Mouse (Mus musculus): ENCODE results near the gene Vmn1r213. TPM values are rescaled to one million over a fixed set of nuclear protein-coding genes. Genes with fewer than 3 reads are reported as not detected.
A peak's percentile ranks its signal among the peaks of the same experiment; 100 is the strongest.

The Vmn1r213 gene
- not detected for total RNA-seq (2021)

DNA sequence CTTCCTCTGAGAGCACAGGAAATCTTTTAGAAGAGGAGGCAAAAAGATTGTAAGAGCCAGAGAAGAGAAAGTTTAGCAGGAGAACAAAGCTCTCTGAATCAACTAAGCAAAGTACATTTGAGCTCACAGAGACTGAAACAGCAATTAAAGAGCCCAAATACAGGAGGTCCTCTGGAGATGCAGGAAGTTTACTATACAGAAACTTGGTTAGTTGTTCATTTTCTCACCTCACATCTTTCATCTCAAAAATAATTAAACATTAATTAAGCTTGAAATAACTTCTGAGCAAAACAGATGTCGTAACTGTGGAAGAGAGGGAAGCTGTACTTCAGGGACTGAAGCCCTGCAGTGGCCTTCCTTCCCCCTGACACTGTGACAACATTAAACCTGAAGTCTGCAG is at the start of gene Vmn1r213:
TSS of gene Vmn1r213 (plus strand) at position 301 of the 400 bp plus-strand sequence.
- DNase-seq (ENCODE audit: low spot score in 2 of 2): no peak
- intact Hi-C loops (cut with DNase I): no loop called here

DNA sequence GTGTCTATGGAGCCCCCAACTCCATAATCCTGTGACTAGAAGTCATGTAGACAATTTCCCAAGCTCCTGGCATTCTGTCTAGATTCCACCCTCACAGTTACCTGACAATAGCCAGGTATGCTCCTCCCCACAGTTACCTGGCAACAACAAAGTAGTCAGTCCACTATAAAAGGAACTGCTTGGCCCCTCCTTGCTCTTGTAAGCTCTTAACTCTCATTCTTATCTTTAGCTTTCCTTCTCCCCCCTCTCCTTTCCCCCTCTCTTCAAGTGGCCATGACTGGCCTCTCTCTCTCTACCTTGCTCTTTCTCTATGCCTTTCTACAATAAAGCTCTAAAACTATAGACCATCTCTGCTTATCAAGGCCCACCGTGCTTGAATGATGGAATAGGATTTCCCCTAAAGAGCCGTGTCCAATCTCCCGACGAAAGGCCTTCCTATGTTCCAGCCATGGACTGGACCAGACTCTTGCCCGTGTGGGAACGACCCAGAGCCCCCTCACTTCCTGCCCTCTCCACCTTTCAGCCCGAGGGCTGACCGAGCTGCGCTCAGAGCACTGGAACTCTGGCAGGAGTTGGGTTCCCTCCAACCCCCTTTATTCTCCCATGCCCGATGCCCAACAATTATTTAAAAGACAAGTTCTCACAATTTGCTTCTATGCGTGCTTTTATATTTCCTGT is 17.1 kb upstream of the Vmn1r213 start:
- intact Hi-C loops (cut with DNase I): no loop called here
- DNase-seq (ENCODE audit: low spot score in 2 of 2): no peak

DNA sequence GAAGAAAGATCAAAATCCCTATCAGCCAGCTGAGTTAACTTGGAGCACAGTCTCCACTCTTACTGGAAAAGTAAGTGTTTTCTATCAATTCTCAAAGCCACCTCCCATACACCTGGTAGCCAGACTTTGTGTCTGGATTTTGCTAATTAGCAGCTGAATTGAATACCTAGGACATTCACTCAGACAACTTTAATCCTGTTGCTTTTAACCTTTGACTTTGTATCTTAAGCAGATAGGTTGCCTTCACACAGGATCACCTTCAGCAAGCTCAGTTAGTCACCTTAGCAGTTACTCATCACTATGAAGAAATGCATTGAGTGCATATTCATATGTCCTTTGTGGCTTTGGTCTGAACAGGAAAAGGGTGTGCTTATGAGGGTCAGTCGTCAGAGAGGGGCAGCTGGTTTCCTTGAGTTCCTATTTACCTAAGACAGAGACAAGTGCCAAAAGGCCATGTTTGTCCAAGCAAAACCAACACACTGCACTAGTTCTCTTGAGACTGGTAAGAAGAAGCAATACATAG is 15.2 kb upstream of the Vmn1r213 start:
- intact Hi-C loops (cut with DNase I): no loop called here
- DNase-seq (ENCODE audit: low spot score in 2 of 2): no peak

DNA sequence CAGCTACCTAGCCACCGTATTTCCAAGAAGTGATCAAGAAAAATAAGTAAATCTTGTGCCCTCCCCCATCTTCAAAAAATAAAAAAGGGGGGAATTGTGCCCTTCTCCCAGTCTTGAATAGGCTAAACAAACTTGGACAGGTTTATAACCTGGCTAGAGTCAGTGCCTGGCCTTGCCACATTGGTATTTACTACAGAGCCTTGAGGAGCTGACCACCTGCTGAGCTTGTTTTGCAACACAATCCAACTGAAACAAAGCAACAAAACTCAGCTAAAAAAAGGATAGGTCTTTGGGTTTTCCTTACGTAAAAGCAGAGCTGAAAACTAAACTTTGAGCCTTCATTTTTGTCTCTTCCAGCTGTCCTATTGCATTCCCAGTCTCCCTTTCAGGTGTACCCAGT is 14.7 kb upstream of the Vmn1r213 start:
- no peak for DNase-seq (ENCODE audit: low spot score in 2 of 2)
- intact Hi-C loops (cut with DNase I): no loop called here

DNA sequence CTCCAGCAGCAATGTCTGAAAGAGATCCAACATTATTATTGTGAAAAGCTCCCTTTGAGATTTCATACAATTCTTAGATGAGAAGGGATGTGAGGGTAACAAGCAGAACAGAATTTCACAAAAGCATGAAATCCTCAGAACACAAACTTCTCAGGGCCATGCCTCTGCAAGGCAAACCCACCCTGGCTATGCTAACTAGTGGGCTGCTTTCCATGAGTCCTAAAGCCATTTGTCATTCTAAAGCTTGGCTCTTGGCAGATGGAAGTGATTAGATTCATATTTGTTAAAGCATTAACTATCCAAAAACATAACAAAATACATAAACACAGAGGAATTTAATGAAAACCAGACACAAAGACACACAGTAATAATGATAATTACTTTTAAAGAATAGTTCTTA is 10.7 kb downstream of the Vmn1r213 start:
- DNase-seq (ENCODE audit: low spot score in 2 of 2): no peak
- intact Hi-C loops (cut with DNase I): no loop called here

DNA sequence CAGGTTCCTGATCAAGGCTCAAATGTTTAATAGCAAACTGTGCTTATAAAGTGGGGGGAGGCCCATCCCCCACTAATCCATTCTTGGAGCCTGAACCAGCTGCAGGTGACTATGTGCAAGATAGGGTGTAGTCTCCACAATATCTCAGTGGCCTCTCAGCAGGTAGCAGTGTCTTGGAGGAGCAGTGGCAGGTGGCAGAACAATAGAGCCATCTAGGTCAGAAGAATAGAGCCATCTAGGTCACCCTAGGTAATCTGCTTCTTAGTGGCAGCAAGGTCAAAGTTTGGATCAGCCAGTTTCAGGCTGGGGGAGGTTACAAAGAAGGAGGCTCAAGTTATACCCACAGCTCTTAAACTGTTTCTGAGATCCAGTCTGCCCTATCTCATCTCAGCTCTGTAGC is 17.4 kb downstream of the Vmn1r213 start:
- DNase-seq (ENCODE audit: low spot score in 2 of 2): no peak
- intact Hi-C loops (cut with DNase I): no loop called here

DNA sequence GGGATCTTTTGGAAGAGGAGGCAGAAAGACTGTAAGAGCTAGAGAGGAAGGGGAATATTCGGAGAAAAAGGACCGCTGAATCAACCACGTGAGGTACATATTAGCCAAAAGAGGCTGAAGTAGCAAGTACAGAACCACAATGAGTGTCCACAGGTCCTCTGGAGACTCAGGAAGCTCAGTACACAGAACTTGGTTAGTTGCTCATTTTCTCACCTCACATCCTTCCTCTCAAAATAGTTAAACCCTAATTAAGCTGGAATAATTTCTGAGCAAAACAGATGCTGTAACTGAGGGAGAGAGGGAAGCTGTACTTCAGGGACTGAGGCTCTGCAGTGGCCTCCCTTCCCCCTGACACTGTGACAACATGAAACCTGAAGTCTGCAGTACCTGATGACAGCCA is 22.7 kb downstream of the Vmn1r213 start, which contains the start of gene Vmn1r214:
TSS of gene Vmn1r214 (plus strand) at position 301 of the 400 bp plus-strand sequence.
- intact Hi-C loops (cut with DNase I): no loop called here
- DNase-seq (ENCODE audit: low spot score in 2 of 2): no peak

DNA sequence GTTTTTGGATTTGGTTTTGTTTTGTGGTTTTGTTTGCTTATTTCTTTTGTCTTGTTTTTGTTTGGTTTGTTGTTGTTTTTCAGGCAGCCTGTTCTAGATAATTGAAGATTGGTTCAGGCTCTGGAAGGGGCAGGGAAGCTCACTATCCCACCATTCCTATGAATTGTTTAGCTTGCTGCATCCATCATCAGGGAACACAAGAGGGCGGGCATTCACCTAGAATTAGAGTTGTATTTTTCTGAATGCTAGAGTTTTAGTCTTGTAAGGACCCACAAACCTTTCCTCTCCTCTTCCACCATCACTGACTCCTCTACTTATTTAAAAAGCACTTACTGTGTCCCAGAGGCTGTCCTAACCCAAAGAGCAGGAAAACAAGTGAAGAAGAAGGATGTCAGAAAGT is 50.3 kb downstream of the Vmn1r213 start:
- DNase-seq (ENCODE audit: low spot score in 2 of 2): peak in 1 of 2 experiments; percentile 11
- intact Hi-C loops (cut with DNase I): loop anchor here (10.0 kb wide), 1 partner anchor 347 kb away; no protein-coding TSS in a partner anchor

Other genes starting within 250 kb of the Vmn1r213 start
- not detected for gene Vmn1r208, start 230.3 kb upstream of the Vmn1r213 start, total RNA-seq (2021)
- gene Vmn1r209, start 198.0 kb upstream of the Vmn1r213 start, total RNA-seq (2021): under 1 TPM in 1 of 2 experiments, not detected in 1; 0.07 TPM
- gene Vmn1r210, start 176.3 kb upstream of the Vmn1r213 start, total RNA-seq (2021): not detected
- gene Vmn1r211, start 150.1 kb upstream of the Vmn1r213 start, total RNA-seq (2021): not detected
- gene Vmn1r212, start 123.5 kb upstream of the Vmn1r213 start, total RNA-seq (2021): not detected
- not detected for gene Vmn1r214, start 22.8 kb downstream of the Vmn1r213 start, total RNA-seq (2021)
- gene Vmn1r215, start 60.4 kb downstream of the Vmn1r213 start, total RNA-seq (2021): not detected
- not detected for gene Vmn1r217, start 110.6 kb downstream of the Vmn1r213 start, total RNA-seq (2021)
- not detected for gene Vmn1r218, start 125.5 kb downstream of the Vmn1r213 start, total RNA-seq (2021)
- gene Vmn1r219, start 151.7 kb downstream of the Vmn1r213 start, total RNA-seq (2021): not detected
- not detected for gene Vmn1r220, start 180.3 kb downstream of the Vmn1r213 start, total RNA-seq (2021)
- not detected for gene Vmn1r221, start 206.5 kb downstream of the Vmn1r213 start, total RNA-seq (2021)
- gene Vmn1r222, start 228.3 kb downstream of the Vmn1r213 start, total RNA-seq (2021): not detected
- not detected for gene Vmn1r223, start 239.5 kb downstream of the Vmn1r213 start, total RNA-seq (2021)

Data from left cerebral cortex, postnatal 25 days (tissue).